Mouse (Mus musculus): ENCODE measurements at regions not wholly inside any gene's neighbourhood (a gene's known extent, or its start where the extent isn't known, plus 50 kb on each side); places are given as distances from the start of the nearest gene placed in this dataset.
"Not testable (repeated sequence)": the region's sequence is repeated elsewhere in the genome, so short reads cannot be mapped to it uniquely, and the experiment has no call there.

DNA sequence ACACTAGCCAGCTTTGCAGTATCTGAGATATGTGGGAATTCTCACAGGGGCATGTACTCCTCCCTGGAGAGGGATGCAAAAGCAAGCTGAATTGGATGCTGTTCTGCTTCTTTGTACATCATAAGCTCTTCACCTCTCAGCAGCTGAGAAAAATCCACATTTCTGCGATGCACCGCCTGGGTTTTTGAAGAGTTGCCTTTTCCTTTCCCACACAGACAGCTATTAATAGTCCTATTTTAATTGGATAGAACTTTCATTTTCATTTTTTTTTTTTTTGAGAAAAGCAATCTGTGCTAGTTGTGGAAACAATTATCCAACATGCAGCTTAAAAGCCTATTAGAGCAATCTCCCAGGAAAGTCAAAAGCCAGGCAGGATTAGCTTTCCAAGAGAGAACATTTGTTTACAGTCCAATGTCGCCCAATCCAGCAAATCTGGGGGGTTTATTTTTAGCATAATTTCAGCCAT is 105.2 kb upstream of the Gucy1a1 start:
- no peak for ATAC-seq (ENCODE audit: low FRiP score, low read depth)
- H3K27me3 ChIP-seq, result no peaks in the 10 kb centered on the region
- H3K36me3 ChIP-seq, result no peaks in the 10 kb centered on the region
- no peaks in the 10 kb centered on the region for H3K9me3 ChIP-seq
- H3K4me1 ChIP-seq, result peaks cover 8% of the 10 kb centered on the region; the same call in 1 of the 2 replicates
- H3K4me2 ChIP-seq (replicated peaks), result no peak overlapping the region
- H3K9ac ChIP-seq, result no peak overlapping the region
- no peak overlapping the region for H3K4me3 ChIP-seq
- WGBS, result 54% methylated on average over 3 of the region's 3 CpGs
- H3K27ac ChIP-seq, result no peak overlapping the region

DNA sequence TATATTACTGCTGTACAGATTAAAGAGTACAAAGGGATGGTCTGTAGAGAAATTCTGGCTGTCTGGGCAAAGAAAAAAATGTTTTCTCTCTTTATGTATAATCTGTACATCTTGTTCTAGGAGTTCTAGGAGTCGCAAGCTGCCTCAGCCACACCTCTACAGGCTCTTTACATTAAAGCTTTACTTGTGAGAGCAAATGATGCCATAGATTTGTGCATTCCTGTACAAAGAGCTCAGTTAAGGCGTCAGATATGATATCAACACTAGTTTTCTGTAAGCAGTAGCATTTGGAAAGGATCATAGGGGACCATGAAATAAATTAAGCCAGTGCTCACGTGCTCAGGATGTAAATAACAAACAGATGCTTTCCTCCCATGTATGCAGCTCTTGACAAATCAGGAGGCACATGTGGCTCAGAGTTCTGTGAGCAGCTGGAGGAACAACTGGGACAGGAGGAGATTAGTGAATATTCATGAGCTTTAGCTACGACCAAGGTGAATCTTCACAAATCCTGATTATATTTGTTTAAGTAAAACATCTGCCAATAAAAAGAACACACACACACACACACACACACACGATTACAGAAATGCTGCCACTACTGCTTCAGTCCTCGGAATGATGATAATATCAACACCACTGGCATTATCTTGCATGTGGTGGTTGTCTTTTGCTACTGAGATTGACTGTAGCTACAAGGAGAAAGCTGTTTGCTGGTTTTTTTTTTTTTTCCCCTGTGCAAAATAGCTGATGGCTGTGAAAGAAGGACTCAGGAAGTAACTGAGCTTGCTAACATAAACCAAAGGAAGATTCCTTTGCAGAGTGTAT is 104.6 kb upstream of the Gucy1a1 start:
- Histone ChIP-seq H3K9ac (no peak overlapping the region), H3K36me3 (no peaks in the 10 kb centered on the region), H3K4me3 (no peak overlapping the region), H3K4me1 (peaks cover 8% of the 10 kb centered on the region; the same call in 1 of the 2 replicates), H3K27ac (no peak overlapping the region), H3K27me3 (no peaks in the 10 kb centered on the region), H3K9me3 (no peaks in the 10 kb centered on the region), H3K4me2 (replicated peaks) (no peak overlapping the region)
- WGBS, result 33% methylated on average over 6 of the region's 6 CpGs
- no peak for ATAC-seq (ENCODE audit: low FRiP score, low read depth)

DNA sequence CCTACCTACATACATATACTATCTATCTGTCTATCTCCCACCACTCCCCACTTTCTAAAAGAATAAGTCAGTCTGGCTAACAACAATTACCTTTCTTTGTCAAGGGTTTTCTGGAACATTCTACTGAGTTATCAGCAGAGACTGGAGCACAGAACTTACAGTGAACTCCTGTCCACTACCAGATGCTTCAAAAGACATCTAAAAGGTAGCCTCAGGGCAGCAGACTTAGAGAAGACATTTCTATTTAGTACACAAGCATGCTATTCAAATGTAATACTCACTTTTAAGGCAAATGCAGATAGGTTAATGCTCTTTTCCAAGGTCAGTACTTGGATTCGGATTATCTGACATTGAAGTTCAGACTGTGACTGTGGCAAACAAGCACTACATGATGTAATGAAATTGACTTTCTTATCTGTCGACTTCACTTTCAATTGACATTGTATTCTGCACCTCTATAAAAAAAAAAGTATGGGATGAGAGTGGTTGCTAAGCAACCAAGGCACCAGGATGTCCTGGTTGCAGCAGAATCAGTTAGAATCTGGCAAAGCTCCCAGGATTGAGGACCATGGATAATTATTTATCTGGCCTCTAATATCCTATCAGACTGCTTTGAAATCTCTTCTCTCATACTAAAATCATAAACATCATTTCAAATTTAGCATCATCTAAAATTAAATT is 90.9 kb upstream of the Gucy1a1 start:
- no peak for ATAC-seq (ENCODE audit: low FRiP score, low read depth)
- Histone ChIP-seq H3K9ac (no peak overlapping the region), H3K27ac (no peak overlapping the region), H3K27me3 (no peaks in the 10 kb centered on the region), H3K4me1 (no peaks in the 10 kb centered on the region), H3K9me3 (no peaks in the 10 kb centered on the region), H3K4me2 (replicated peaks) (no peak overlapping the region), H3K4me3 (no peak overlapping the region), H3K36me3 (no peaks in the 10 kb centered on the region)
- 74% methylated on average over 2 of the region's 2 CpGs for WGBS

DNA sequence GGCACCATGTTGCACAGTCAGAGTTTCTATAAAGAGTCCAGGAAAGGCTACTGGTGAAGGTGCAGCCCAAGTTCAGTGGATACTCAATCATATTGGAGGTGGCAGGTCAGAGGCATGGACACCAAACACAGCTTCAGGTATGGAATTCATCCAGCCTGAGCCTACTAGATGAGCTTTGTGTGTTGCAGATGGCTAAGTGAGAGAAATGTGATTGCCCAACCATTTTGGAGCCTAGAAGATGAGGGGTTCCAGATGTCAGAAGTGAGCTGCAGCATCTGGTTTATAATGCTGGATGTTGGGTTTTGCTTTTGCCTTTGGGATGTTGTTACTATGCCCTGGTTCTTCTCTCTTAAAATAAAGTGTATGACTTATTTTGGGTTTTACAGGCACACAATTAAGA is 88.7 kb upstream of the Gucy1a1 start:
- ATAC-seq (ENCODE audit: low FRiP score, low read depth), result no peak; the same call in 1 of the 2 replicates
- Histone ChIP-seq H3K4me3 (no peak overlapping the region), H3K9ac (no peak overlapping the region), H3K4me2 (replicated peaks) (no peak overlapping the region), H3K4me1 (no peaks in the 10 kb centered on the region), H3K27me3 (no peaks in the 10 kb centered on the region), H3K27ac (no peak overlapping the region), H3K36me3 (no peaks in the 10 kb centered on the region), H3K9me3 (no peaks in the 10 kb centered on the region)

DNA sequence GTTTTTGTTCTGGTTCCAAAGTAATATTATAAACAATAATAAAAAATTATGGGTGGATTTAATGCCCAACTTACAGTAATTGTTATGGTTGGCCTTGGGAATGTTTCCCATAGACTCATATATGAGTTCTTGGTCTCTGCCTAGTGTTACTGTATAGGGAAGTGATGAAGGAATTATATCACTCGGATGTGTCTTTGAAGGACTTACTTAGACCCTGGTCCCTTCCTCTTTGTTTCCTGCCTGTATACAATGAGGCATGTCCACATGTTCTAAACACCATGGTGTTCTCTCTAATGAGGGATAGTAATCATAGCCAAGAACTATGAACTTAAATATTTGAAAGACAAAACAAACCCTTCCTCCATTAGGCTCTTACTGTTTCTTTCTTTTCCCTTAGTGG is 77.8 kb upstream of the Gucy1a1 start:
- ATAC-seq (ENCODE audit: low FRiP score, low read depth), result no peak
- WGBS, result 69% methylated on average over 1 of the region's 1 CpGs

DNA sequence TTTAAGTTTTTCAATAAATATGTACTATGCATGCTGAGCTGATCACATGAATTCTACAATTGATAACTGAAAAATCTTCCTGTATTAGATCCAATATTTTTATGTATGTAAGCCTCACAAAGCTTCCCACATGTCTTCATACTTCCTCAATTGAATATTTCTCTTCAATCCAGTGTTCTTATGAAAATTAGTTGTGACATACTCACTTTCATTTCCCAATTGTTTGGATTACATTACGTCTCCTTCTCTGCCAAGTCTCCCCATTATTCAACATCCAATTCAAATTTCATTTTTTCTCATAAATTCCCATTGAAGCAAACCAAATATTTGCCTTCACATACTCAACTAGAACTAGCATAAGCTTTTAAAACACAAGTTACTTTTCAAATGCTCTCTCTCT is 76.3 kb upstream of the Gucy1a1 start:
- H3K4me1 ChIP-seq, result no peaks in the 10 kb centered on the region
- WGBS, result 74% methylated on average over 1 of the region's 1 CpGs
- H3K9ac ChIP-seq, result no peak overlapping the region
- H3K4me2 ChIP-seq (replicated peaks), result no peak overlapping the region
- ATAC-seq (ENCODE audit: low FRiP score, low read depth), result no peak
- H3K9me3 ChIP-seq, result no peaks in the 10 kb centered on the region
- H3K27me3 ChIP-seq, result no peaks in the 10 kb centered on the region
- no peak overlapping the region for H3K4me3 ChIP-seq
- H3K27ac ChIP-seq, result no peak overlapping the region
- no peaks in the 10 kb centered on the region for H3K36me3 ChIP-seq

More for the DNA sequence above, 77.8 kb upstream of the Gucy1a1 start:
- Histone ChIP-seq H3K36me3 (no peaks in the 10 kb centered on the region), H3K4me3 (no peak overlapping the region), H3K4me1 (no peaks in the 10 kb centered on the region), H3K9me3 (no peaks in the 10 kb centered on the region), H3K27me3 (no peaks in the 10 kb centered on the region), H3K9ac (no peak overlapping the region), H3K4me2 (replicated peaks) (no peak overlapping the region), H3K27ac (no peak overlapping the region)

DNA sequence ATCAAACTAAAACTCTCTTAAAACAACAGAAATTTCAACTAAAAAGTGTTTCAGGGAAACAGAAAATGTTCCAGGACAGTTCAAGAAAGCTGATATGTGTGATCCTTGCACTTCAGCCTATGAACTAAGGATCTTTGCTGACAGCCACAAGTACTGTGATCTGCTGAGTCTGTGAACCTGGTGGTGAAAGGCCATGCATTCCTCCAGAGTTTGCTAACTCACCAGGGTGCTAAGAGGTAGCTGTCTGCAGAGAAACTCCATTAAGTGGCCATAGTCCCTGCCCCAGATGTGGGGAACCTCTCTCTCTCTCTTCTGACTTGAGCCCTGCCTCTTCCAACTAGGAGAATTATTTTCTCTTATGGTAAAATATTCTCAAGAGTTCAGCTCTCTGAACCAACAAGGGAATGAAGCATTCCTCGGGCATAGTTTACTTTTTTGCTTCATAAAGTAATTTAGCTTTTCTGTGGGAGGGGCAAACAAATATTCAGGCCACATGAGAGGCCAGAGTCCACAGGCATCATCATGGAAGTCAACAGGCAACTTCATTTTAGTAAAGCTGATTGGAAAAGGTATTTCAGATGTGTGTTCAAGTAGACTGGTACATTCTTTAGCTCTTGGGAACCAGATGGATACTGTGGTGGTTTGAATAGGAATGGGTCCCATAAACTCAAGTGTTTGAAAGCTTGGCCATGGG is 73.8 kb upstream of the Gucy1a1 start:
- not testable (repeated sequence) for H3K36me3 ChIP-seq; H3K4me3 ChIP-seq; H3K9ac ChIP-seq; H3K9me3 ChIP-seq; H3K27me3 ChIP-seq; ATAC-seq (ENCODE audit: low FRiP score, low read depth); H3K4me2 ChIP-seq (replicated peaks); H3K27ac ChIP-seq; H3K4me1 ChIP-seq
- 58% methylated on average over 1 of the region's 1 CpGs for WGBS

DNA sequence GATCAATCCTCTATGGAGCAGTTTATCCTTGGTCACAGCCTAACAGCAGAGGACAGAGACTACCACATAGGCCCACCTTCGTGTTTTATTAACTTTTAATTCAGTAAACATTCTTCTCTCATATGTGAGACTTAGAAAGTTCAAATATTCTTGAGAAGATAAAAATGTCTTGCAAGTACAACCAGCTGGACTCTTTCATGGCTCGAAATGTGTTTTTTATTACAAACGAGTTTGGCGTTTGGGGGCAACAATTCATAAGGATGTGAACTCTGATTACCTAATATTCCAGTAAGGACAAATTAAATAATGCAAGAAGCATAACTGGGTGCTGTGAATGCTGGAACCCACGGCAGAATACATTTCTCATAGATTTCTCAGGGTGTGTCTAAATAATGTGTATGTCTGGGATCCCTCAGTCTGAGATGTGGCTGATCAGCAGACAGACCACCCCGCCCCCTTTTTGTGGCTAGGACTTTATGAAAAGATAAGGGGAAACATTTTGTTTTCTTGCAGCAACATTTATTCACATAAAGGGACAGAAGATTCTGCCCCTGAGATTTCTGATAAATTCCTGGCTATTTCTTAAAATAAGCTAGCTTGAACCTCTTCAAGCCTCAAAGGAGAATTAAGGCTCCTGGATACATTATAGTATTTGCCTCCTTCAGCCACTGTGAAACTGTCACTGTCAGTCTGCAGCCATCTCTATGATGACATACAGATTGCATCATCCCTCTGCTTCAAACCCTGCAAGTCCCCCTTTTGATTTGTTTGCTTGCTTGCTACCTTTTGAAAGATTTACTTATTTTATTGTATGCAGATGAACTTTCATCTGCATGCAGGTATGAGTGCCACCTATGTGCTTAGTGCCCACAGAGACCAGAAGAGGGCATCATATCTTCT is 69.2 kb upstream of the Gucy1a1 start:
- Histone ChIP-seq H3K27me3 (no peaks in the 10 kb centered on the region), H3K4me1 (no peaks in the 10 kb centered on the region), H3K36me3 (no peaks in the 10 kb centered on the region), H3K9me3 (no peaks in the 10 kb centered on the region), H3K4me2 (replicated peaks) (no peak overlapping the region), H3K27ac (no peak overlapping the region), H3K9ac (no peak overlapping the region), H3K4me3 (no peak overlapping the region)
- 72% methylated on average over 6 of the region's 6 CpGs for WGBS
- ATAC-seq (ENCODE audit: low FRiP score, low read depth), result no peak

DNA sequence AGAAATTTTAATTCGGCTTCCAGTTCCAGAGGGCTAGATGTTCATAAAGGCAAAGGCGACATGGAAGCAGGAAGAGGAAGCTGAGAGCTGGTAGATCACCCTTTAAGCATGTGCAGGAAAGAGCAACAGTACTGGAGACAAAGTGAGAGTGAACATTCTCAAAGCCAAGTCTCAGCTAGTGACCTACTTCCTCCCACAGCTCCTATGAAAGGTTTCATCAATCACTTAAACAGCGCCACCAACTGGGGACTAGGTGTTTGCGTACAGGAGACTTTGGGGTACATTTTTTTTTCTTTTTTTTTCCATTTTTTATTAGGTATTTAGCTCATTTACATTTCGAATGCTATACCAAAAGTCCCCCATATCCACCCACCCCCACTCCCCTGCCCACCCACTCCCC is 61.7 kb upstream of the Gucy1a1 start:
- Histone ChIP-seq H3K9me3 (no peaks in the 10 kb centered on the region), H3K4me3 (no peak overlapping the region), H3K4me2 (replicated peaks) (no peak overlapping the region), H3K9ac (no peak overlapping the region), H3K27ac (no peak overlapping the region), H3K36me3 (no peaks in the 10 kb centered on the region), H3K4me1 (no peaks in the 10 kb centered on the region), H3K27me3 (no peaks in the 10 kb centered on the region)
- WGBS, result 86% methylated on average over 5 of the region's 5 CpGs
- ATAC-seq (ENCODE audit: low FRiP score, low read depth), result no peak
